Mouse (Mus musculus) thymus, postnatal 36 days (tissue): ENCODE measurements at regions not wholly inside any gene's neighbourhood (a gene's known extent, or its start where the extent isn't known, plus 50 kb on each side); places are given as distances from the start of the nearest gene placed in this dataset.

Source experiments
- DNase-seq, 2 experiments: peaks; one replicate each; pipeline ENCODE4 v3.0.0; 2022; ENCODE audit warnings: mixed read lengths in 2 of 2

- DNase-seq, result no peak
Observed at GRCm38 (mm10) chr6:147973059-147973458, 74.0 kb upstream of the Far2 start.

DNA sequence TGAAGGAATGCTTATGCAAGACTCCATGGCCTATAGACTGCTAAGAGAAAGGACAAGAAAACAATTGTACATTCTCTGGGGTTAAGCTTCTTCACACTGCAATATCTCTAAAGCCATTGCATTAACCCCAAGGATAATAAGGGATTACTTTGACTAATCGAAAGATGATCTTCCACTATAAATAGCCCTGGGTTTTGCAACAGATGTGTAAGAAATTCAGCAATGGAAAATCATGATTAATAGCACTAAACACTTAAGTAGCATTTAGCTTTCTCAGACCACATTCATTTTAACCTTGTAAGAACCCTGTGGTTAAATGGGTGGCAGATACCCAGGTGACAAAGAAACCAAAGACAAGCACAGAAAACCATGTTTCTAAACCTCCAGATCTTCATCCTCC lies 71.1 kb upstream of the Far2 start:
- DNase-seq, result no peak

GRCm38 (mm10) chr6:147989381-147989780 lies 57.7 kb upstream of the Far2 start:
- DNase-seq, result no peak
